9 mouse cellular contexts compared by ENCODE assay signal in the genomic region with DNA sequence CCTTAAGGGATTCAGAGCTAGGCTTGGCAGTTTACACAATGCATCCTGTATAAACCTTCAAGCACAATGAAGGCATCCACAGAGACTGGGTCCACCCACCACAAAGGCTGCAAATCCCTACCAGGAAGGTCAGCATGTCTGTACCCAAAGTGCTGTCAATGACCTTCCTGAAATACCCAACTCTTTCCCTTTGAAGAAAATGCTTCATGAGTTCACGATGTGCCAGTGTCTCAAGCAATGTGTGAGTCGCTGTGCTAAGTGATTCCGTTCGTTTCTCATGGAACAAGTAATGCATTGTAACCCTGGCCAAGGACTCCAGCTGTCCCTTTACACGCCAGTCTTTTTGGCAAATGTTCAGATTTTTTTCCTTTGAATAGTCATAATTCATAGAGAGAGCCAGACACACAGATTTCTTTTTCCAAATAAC.
A peak's percentile ranks its signal among the peaks of the same experiment; 100 is the strongest.
DNase-seq lines count a peak whose midpoint lies in the region; ATAC-seq lines count a peak whose summit lies in the region.
"Had no signal": no experiment of that assay in that cellular context is flagged by ENCODE, and none has a peak within 500 bp of the region (broad histone marks: within the 10 kb centered on the region; RNA-seq: fewer than 3 reads in every experiment).

No protein-coding gene starts in this region.

- H3K27me3 ChIP-seq in lung, embryonic 16.5 days (ENCODE audit: control insufficient read depth, insufficient read depth, low read depth, low read length): no peaks in the 10 kb centered on the region
- H3K27me3 ChIP-seq: stomach, embryonic 15.5 days had no signal

- no peak overlapping the region for H3K9ac ChIP-seq in lung, embryonic 16.5 days (ENCODE audit: low read length)
- H3K9ac ChIP-seq: stomach, embryonic 15.5 days had no signal

- peak overlapping the region; percentile 22; the same call in 1 of the 2 replicates for H3K4me2 ChIP-seq in lung, embryonic 16.5 days (ENCODE audit: low read depth, low read length)
- H3K4me2 ChIP-seq: stomach, embryonic 15.5 days had no signal

- no peaks in the 10 kb centered on the region for H3K9me3 ChIP-seq in lung, embryonic 16.5 days (ENCODE audit: control insufficient read depth, low read length)
- H3K9me3 ChIP-seq: stomach, embryonic 15.5 days had no signal

- no peaks in the 10 kb centered on the region for H3K36me3 ChIP-seq in lung, embryonic 16.5 days (ENCODE audit: control insufficient read depth, insufficient read depth, low read length)
- H3K36me3 ChIP-seq: stomach, embryonic 15.5 days had no signal

- 13% methylated on average over 5 of the region's 5 CpGs for WGBS in lung, embryonic 16.5 days

- peak overlapping the region; percentile 78 for H3K27ac ChIP-seq in lung, embryonic 16.5 days (ENCODE audit: low read length)
- H3K27ac ChIP-seq: stomach, embryonic 15.5 days had no signal

- H3K4me3 ChIP-seq in lung, embryonic 16.5 days (ENCODE audit: low read length): no peak overlapping the region
- H3K4me3 ChIP-seq: stomach, embryonic 15.5 days had no signal

- peak; percentile 70 for ATAC-seq in cerebellum, adult (ENCODE audit: insufficient number of reproducible peaks, low FRiP score, low TSS enrichment)
- peak; percentile 94 for ATAC-seq in lung, embryonic 16.5 days (ENCODE audit: low read depth)
- ATAC-seq in megakaryocyte, adult 5-6 weeks (ENCODE audit: poor library complexity, severe bottlenecking): no peak

- no peak for DNase-seq in cerebellum, adult 11 months
- peak; percentile 45 for DNase-seq in retina, postnatal 1 day
- DNase-seq in retina, embryonic 14.5 days (ENCODE audit: low spot score): no peak
- DNase-seq in heart, adult 9 months (ENCODE audit: low spot score in 2 of 2): peak; percentile 44 to 54
- DNase-seq in c-Kit-positive CD71-positive TER-119-positive erythroid progenitor cells, embryonic 14.5 days (ENCODE audit: low spot score): no peak

- H3K4me1 ChIP-seq in lung, embryonic 16.5 days (replicated peaks; ENCODE audit: control insufficient read depth, insufficient read depth, low read length): peaks cover 8% of the 10 kb centered on the region; the same call in 1 of the 2 replicates

Comparison
In these comparisons a context has a peak if more than half of its experiments do, and no peak if none do; other contexts are left out.
1. DNase-seq: peak in retina, postnatal 1 day (single experiment) and heart, adult 9 months (2 of 2); none in cerebellum, adult 11 months (single experiment), retina, embryonic 14.5 days (single experiment) and c-Kit-positive CD71-positive TER-119-positive erythroid progenitor cells, embryonic 14.5 days (single experiment).